Mouse (Mus musculus) spleen, adult 2 months (tissue): Measurements from ENCODE around the gene Ppm1j.

Experiments
- CTCF ChIP-seq: fragments of 200-500 bp; IDR thresholded peaks from 2 replicates; pipeline ENCODE4 v1.5.1; 2011; ENCODE audit warnings: mild to moderate bottlenecking, inconsistent platforms; ENCODE audit not compliant: insufficient read depth, insufficient read length, insufficient replicate concordance; ENCODE audit errors: extremely low read depth
- POLR2A ChIP-seq: fragments of 200-500 bp; IDR thresholded peaks from 2 replicates; pipeline ENCODE4 v1.6.1; 2011; ENCODE audit warnings: low read depth, low read length, inconsistent platforms

GRCm38 (mm10) chr3:104770918-104771317, 9.9 kb upstream of the Ppm1j start:
- TF ChIP-seq CTCF (no peak), POLR2A (no peak)
